Mouse (Mus musculus) testis, adult 2 months (tissue): ENCODE measurements around the gene Fam3a.

ENCODE experiments used
- CTCF ChIP-seq: fragments of 200-500 bp; IDR thresholded peaks from 2 replicates; pipeline ENCODE4 v1.5.1; 2012; ENCODE audit warnings: low read depth, mild to moderate bottlenecking, inconsistent platforms, low read length, moderate library complexity; ENCODE audit not compliant: control insufficient read depth, insufficient read depth, insufficient replicate concordance
- POLR2A ChIP-seq: fragments of 200-500 bp; IDR thresholded peaks from 2 replicates; pipeline ENCODE4 v1.6.1; 2012; ENCODE audit warnings: low read depth, mild to moderate bottlenecking, inconsistent platforms, low read length, moderate library complexity; ENCODE audit not compliant: control insufficient read depth

DNA sequence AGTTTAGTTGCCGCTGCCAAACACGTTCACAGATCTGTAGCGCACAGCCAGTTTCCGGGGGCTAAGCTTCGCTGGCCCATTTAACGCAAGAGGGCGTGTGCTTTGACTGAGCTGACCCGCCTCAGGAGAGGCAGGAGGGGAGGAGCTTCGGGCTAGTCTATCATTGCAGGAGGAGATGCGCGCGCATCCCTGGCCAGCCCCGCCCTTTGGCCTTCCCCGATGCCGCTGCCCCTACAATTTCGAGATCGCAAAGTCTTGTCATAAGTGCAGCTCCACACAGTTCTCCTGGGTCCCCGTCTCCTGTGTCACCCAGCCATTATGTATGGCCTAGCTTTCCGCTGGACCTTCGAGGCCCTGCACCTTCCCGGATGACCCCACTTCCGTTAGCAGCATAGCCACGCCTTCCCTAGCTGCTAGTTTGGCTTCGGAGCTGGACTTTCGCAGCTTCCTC, 35.8 kb upstream of the Fam3a start, which contains the start of gene G6pdx:
- TF ChIP-seq CTCF (no peak), POLR2A (no peak; the same call in none of the 2 replicates)
